Mouse (Mus musculus): ENCODE results near the gene Dhrs9.

The Dhrs9 gene

DNA sequence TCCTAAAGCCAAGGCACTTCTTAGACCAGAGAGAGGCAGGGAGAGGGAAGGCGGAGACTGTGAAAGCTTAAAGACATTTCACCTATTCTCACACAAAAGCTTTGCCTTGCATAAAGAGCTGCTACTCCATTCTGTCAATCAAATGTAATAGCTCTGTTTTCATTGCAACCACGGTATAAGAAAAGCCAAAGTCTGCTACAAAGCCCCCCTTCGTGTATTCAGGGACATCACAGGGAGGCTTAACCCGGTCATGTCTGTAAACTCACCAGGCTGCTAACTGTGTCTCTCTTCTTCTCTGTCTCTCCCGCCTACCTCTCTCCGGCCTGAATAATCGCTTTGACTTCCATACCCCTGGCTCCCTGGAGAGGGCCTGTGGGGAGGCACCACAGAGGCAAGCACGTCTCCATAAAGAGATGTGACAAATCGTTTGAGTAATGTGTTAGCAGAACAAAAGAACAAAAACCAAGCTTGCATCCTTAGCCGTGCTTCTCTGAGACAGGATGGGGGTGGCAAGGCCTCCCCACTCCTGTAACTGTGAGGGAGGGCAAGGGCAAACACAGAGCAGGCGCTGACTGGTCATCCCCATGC, 38.1 kb downstream of the Dhrs9 start:
- no peak for DNase-seq (ENCODE audit: low spot score in 2 of 2)

DNA sequence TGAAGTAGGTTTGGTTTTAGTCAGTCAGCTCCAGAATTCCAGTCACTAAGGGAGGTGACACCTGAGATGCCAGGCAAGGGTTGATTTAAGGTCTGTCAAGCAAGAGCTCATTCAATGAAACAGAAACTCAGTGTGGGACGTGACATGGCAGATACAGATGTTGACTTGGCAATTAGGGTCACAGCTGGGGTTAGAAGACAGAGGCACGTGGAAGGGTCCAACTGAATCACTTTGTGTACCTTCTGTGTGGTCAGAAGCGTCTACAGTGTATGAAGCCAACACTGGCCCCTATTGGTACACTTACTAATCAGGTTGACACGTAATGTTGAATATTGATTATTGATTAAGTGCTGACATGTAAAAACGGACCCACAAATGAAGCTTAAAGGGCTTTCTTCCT, 44.6 kb downstream of the Dhrs9 start:
- no peak for DNase-seq (ENCODE audit: low spot score in 2 of 2)

DNA sequence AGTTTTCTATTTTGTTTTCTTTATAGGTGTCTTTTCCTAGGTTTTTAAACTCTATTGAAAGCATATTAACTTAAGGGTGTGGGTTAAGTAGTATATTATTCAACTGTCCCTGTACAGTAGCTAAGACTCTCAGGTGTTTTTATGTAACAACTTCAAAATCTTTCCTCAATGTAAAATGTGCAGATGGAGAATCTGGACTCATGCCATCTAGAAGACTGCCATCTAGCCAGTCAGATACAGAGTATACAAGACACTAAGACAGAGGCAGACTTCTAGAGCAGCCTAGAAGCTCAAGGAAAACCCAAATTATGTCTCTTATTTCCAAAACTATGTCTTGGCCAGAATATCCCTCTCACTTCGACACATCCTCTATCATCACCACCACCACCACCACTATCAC, 45.8 kb downstream of the Dhrs9 start:
- DNase-seq (ENCODE audit: low spot score in 2 of 2), result no peak

DNA sequence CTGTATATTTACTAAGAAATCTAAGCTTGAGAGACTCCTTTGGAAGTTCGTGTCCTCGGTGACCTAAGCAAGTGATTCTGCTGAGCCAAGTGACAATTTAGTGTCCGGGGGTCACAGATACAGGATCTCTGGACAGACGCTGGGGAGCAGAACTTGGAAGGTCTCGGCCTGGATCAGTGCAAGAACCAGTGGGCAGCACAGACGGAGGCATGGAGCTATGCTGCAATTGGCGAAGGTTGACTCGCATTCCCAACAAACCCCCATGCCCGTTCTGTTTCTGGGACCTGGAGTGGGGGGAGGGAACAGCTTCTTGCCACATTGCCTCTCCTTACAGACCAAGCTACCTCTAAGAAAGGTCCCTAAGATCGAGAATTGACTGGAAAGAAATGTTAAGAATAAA, 46.9 kb downstream of the Dhrs9 start:
- no peak for DNase-seq (ENCODE audit: low spot score in 2 of 2)

DNA sequence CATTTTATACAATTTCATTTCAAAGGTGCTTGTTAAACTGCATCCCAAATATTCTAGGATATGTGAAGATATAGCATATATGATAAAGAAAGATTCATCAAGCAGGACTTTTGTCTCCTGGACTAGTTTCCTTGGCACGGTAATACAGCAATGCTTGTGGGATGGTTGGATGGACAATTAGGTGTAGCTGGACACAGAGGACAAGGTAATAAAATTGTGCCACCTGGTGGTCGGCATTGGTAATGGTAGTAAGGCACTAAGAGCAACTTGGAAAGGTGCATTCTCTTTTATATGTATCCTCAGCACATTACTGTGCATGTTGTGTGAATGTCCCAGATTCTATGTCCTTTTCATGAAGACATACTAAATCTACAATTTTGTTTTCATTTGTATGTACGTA, 47.9 kb downstream of the Dhrs9 start:
- peak in 1 of 2 experiments; percentile 82 for DNase-seq (ENCODE audit: low spot score in 2 of 2)

DNA sequence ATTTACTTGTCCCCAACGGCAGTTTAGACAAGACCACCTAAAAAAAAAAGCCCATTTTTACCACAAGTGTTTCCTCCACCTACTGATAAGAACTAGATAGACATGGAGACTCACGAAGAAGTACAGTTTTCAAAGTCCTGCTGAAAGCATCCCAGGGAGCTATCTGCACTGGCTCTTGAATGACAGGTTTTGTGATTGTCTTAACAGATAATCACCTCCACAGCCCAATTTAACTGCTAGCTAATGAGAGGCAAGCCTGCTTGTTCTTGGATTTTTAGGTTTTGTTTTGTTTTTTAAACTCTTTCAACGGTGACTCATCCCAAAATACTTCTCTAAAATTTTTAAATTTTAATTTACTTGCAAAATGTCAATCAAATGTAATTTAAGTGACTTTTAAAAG, 61.4 kb downstream of the Dhrs9 start:
- DNase-seq (ENCODE audit: low spot score in 2 of 2), result no peak

DNA sequence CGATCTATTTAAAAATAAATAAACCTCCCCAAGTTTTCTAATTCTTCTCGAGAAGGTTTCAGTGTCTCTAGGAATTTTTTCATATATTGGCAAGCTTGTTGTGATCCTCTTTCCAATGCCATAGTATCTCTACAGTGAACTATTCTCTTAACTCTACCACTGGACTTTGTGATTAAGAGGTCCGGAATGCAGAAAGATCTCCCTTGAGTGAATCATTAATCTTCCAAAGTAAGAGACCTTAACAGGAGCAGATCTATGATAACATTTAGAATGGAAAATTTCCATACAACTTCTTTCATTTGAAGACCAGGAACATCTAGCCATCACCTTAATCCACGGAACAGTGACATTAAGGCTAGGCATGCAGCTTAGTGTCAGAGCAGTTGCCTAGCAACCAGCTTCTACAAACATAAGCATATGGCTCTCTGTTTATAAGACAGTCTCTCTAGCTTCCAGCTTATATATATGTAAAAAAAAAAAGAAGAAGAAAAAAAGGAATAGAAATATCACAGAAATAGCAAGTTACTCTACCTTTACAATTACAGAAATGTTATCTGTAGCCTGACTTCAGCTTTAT, 65.7 kb downstream of the Dhrs9 start:
- DNase-seq (ENCODE audit: low spot score in 2 of 2), result peak in 1 of 2 experiments; percentile 24

DNA sequence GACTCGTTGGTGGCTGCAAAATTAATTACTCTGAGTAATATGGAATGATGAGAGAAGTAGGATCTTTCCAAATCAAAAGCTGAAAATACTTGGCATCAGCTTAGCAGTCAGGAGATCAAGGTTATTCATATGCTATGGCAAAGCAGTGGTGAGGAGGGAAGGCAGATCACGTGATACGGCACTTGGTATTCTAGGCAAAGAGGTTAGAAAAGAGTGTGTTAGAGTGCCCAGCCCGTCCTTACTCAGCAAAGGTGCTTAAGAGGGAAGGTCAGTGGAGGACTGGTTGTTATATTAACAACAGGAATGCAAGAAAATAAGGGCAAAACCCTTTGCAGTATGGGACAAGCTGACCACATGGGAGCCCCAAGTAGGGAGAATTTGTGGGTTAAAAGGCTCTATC, 68.3 kb downstream of the Dhrs9 start:
- no peak for DNase-seq (ENCODE audit: low spot score in 2 of 2)

DNA sequence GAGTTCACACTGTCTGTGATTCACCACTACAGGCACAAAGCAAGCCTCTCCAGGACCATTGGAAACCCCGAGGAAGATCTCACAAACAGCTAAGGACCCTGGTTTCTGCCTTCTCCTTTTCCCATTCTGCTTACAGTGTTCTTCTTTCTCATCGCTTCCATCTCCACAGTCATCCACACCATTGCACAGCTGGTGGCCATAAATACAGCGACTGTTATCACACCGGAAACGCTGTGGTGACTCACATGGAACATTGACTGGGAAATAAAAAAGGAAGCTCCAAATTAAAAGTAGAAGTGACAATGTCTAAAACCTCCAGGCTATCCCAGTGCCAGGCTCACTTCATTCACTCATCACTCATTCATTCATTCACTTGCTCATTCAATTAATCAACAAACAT, 70.9 kb downstream of the Dhrs9 start:
- DNase-seq (ENCODE audit: low spot score in 2 of 2), result peak in 1 of 2 experiments; percentile 14
